Mouse (Mus musculus) bone marrow macrophage, adult 2 months (primary cell): ENCODE results near the gene Gm20388. TPM values are rescaled to one million over a fixed set of nuclear protein-coding genes. Genes with fewer than 3 reads are reported as not detected.
A peak's percentile ranks its signal among the peaks of the same experiment; 100 is the strongest.

Experiments used
- H3K27ac ChIP-seq: 2 replicates; pipeline ENCODE4 v1.5.1; 2012; ENCODE audit warnings: low read depth, low read length; ENCODE audit not compliant: insufficient read depth
- H3K4me1 ChIP-seq: 2 replicates; pipeline ENCODE4 v1.6.1; 2012; ENCODE audit warnings: low read length; ENCODE audit not compliant: control insufficient read depth, insufficient read depth
- H3K4me3 ChIP-seq: 2 replicates; pipeline ENCODE4 v1.5.1; 2012; ENCODE audit warnings: mild to moderate bottlenecking, low read length, moderate library complexity; ENCODE audit not compliant: insufficient read depth
- CTCF ChIP-seq: IDR thresholded peaks from 2 replicates; pipeline ENCODE4 v1.5.1; 2012; ENCODE audit warnings: low read depth, mild to moderate bottlenecking, low read length, moderate library complexity
- POLR2A ChIP-seq: IDR thresholded peaks from 2 replicates; pipeline ENCODE4 v1.6.1; 2012; ENCODE audit warnings: mild to moderate bottlenecking, low read depth, low read length, borderline replicate concordance
- polyA plus RNA-seq: library from polyadenylated mRNA; stranded (reverse); fragments of >200 nt; gene quantifications from 2 replicates; pipeline ENCODE4 v1.2.4, GENCODE M21; 2012; ENCODE audit not compliant: missing spikeins, insufficient read depth, insufficient read length

Gene Gm20388
- polyA plus RNA-seq, 1 experiment, result 32.7 TPM

GRCm38 (mm10) chr8:122368494-122368893 is 2457.9 kb downstream of the Gm20388 start:
- Histone ChIP-seq H3K4me1 (peaks cover 2% of the 10 kb centered on the region; the same call in 1 of the 2 replicates), H3K27ac (no peak overlapping the region), H3K4me3 (no peak overlapping the region)
- TF ChIP-seq POLR2A, result no peak
- TF ChIP-seq CTCF, result no peak

- H3K4me1 ChIP-seq, result peaks cover 2% of the 10 kb centered on the region; the same call in 1 of the 2 replicates
- H3K27ac ChIP-seq, result no peak overlapping the region
- H3K4me3 ChIP-seq, result no peak overlapping the region
- no peak for TF ChIP-seq POLR2A
- peak; percentile 50; the same call in 1 of the 2 replicates for TF ChIP-seq CTCF
Observed at GRCm38 (mm10) chr8:122369665-122370064, 2459.0 kb downstream of the Gm20388 start.

- Histone ChIP-seq H3K4me3 (no peak overlapping the region), H3K27ac (no peak overlapping the region), H3K4me1 (peaks cover 2% of the 10 kb centered on the region; the same call in 1 of the 2 replicates)
- TF ChIP-seq POLR2A (no peak), CTCF (no peak)
Observed at GRCm38 (mm10) chr8:122371706-122372105, 2461.1 kb downstream of the Gm20388 start.

- peaks cover 7% of the 10 kb centered on the region for H3K4me1 ChIP-seq
- peak overlapping the region; percentile 58 for H3K4me3 ChIP-seq
- TF ChIP-seq CTCF (no peak), POLR2A (no peak)
- no peak overlapping the region for H3K27ac ChIP-seq
Observed at GRCm38 (mm10) chr8:122375320-122375719, 2464.7 kb downstream of the Gm20388 start.

- peaks cover 7% of the 10 kb centered on the region for H3K4me1 ChIP-seq
- H3K27ac ChIP-seq, result peak overlapping the region; percentile 41
- no peak for TF ChIP-seq POLR2A
- TF ChIP-seq CTCF, result no peak
- H3K4me3 ChIP-seq, result peak overlapping the region; percentile 58
Observed at GRCm38 (mm10) chr8:122375751-122376364, 2465.2 kb downstream of the Gm20388 start.

GRCm38 (mm10) chr8:122376365-122377231 is 2466.0 kb downstream of the Gm20388 start, which contains the start of gene Zc3h18:
Gene Zc3h18, plus strand, starts transcription at chr8:122376609.
- Histone ChIP-seq H3K27ac (peak within 1 kb of the TSS; percentile 86), H3K4me1 (peaks cover 7% of the 10 kb centered on the region), H3K4me3 (peak within 1 kb of the TSS; percentile 76)
- TF ChIP-seq POLR2A, result no peak
- TF ChIP-seq CTCF, result no peak

GRCm38 (mm10) chr8:122383039-122383438 is 2472.4 kb downstream of the Gm20388 start:
- TF ChIP-seq CTCF (no peak), POLR2A (no peak)
- Histone ChIP-seq H3K4me1 (peaks cover 4% of the 10 kb centered on the region), H3K4me3 (no peak overlapping the region), H3K27ac (no peak overlapping the region)

- Histone ChIP-seq H3K4me3 (no peak overlapping the region), H3K4me1 (no peaks in the 10 kb centered on the region), H3K27ac (no peak overlapping the region)
- TF ChIP-seq POLR2A, result no peak
- no peak for TF ChIP-seq CTCF
Observed at GRCm38 (mm10) chr8:122389357-122389756, 2478.7 kb downstream of the Gm20388 start.

GRCm38 (mm10) chr8:122390758-122391157 is 2480.1 kb downstream of the Gm20388 start:
- H3K27ac ChIP-seq, result no peak overlapping the region
- H3K4me1 ChIP-seq, result no peaks in the 10 kb centered on the region
- TF ChIP-seq POLR2A, result no peak
- no peak for TF ChIP-seq CTCF
- no peak overlapping the region for H3K4me3 ChIP-seq

GRCm38 (mm10) chr8:122393717-122394116 is 2483.1 kb downstream of the Gm20388 start:
- TF ChIP-seq CTCF (no peak), POLR2A (no peak)
- H3K4me3 ChIP-seq, result no peak overlapping the region

More at GRCm38 (mm10) chr8:122393717-122394116, 2483.1 kb downstream of the Gm20388 start:
- Histone ChIP-seq H3K4me1 (no peaks in the 10 kb centered on the region), H3K27ac (no peak overlapping the region)
